Mouse (Mus musculus) G1E (cell line): ENCODE data around the gene Slco1c1.

Experiments used
- CTCF ChIP-seq: IDR thresholded peaks from 2 replicates; pipeline ENCODE4 v1.5.1; 2012; ENCODE audit warnings: low read depth, low read length, inconsistent platforms, mixed read lengths
- GATA1 ChIP-seq: IDR thresholded peaks from 2 replicates; pipeline ENCODE4 v1.6.1; 2012; ENCODE audit warnings: borderline replicate concordance, low read length, inconsistent platforms, mixed read lengths
- POLR2AphosphoS5 ChIP-seq: IDR thresholded peaks from 2 replicates; pipeline ENCODE4 v1.6.1; 2012; ENCODE audit warnings: low read depth, low read length, inconsistent platforms; ENCODE audit not compliant: insufficient replicate concordance

- TF ChIP-seq CTCF (no peak), GATA1 (no peak), POLR2AphosphoS5 (no peak)
Observed at GRCm38 (mm10) chr6:141501171-141501570, 23.0 kb upstream of the Slco1c1 start.
